Mouse (Mus musculus) hindbrain, embryonic 13.5 days (tissue): Measurements from ENCODE around the gene Txnip. TPM values are rescaled to one million over a fixed set of nuclear protein-coding genes. Genes with fewer than 3 reads are reported as not detected.

Experiments used
- ATAC-seq: fragments of 200-750 bp; cut with Nextera tagmentation; 2 replicates; pipeline ENCODE4 v1.8.0; 2017; ENCODE audit warnings: moderate TSS enrichment; ENCODE audit not compliant: low FRiP score
- H3K27ac ChIP-seq: fragments of 300-500 bp; sonication (generic); 2 replicates; pipeline ENCODE4 v1.5.1; 2015; ENCODE audit warnings: inconsistent platforms, mild to moderate bottlenecking, moderate library complexity
- H3K27me3 ChIP-seq: fragments of 300-500 bp; sonication (generic); 2 replicates; pipeline ENCODE4 v1.6.1; 2015; ENCODE audit warnings: mild to moderate bottlenecking, inconsistent platforms
- H3K36me3 ChIP-seq: fragments of 300-500 bp; sonication (generic); 2 replicates; pipeline ENCODE4 v1.6.1; 2015; ENCODE audit warnings: mild to moderate bottlenecking, inconsistent platforms
- H3K4me1 ChIP-seq: fragments of 300-500 bp; sonication (generic); replicated peaks from 2 replicates; pipeline ENCODE4 v1.6.1; 2015; ENCODE audit warnings: inconsistent platforms
- H3K4me2 ChIP-seq: fragments of 300-500 bp; sonication (generic); 2 replicates; pipeline ENCODE4 v1.6.1; 2015; ENCODE audit warnings: inconsistent platforms, mild to moderate bottlenecking, moderate library complexity
- H3K4me3 ChIP-seq: fragments of 300-500 bp; sonication (generic); 2 replicates; pipeline ENCODE4 v1.5.1; 2015; ENCODE audit warnings: mild to moderate bottlenecking, inconsistent platforms
- H3K9ac ChIP-seq: fragments of 300-500 bp; sonication (generic); 2 replicates; pipeline ENCODE4 v1.6.1; 2015; ENCODE audit warnings: mild to moderate bottlenecking, inconsistent platforms
- H3K9me3 ChIP-seq: fragments of 300-500 bp; sonication (generic); 2 replicates; pipeline ENCODE4 v1.6.1; 2016; ENCODE audit warnings: inconsistent platforms
- WGBS: fragments of 180-500 bp; shearing (Covaris S2); methylation state at CpG from one replicate; pipeline ENCODE4 v1.1.7; 2015; 5-methylcytosine and 5-hydroxymethylcytosine counted together
- polyA plus RNA-seq: library from polyadenylated mRNA; unstranded; fragments of >200 nt; fragmentation: Nextera tagmentation; extraction: Ambion mirVana; gene quantifications from 2 replicates; pipeline ENCODE4 v1.2.1, GENCODE M21; 2015

Txnip gene
- polyA plus RNA-seq, 1 experiment from 2014 or later = 67.6 TPM

GRCm38 (mm10) chr3:96554251-96554650 is 3.5 kb upstream of the Txnip start:
- WGBS = 87% methylated on average over 6 of the region's 6 CpGs
- H3K9ac ChIP-seq = no peak overlapping the region
- H3K4me3 ChIP-seq = no peak overlapping the region
- peaks cover 32% of the 10 kb centered on the region for H3K4me1 ChIP-seq
- H3K9me3 ChIP-seq = no peaks in the 10 kb centered on the region
- H3K27me3 ChIP-seq = no peaks in the 10 kb centered on the region
- no peak for ATAC-seq
- H3K27ac ChIP-seq = no peak overlapping the region; the same call in 1 of the 2 replicates
- H3K4me2 ChIP-seq = no peak overlapping the region
- H3K36me3 ChIP-seq = no peaks in the 10 kb centered on the region

GRCm38 (mm10) chr3:96555041-96555596 is 2.6 kb upstream of the Txnip start:
- Histone ChIP-seq H3K4me2 (no peak overlapping the region), H3K9me3 (no peaks in the 10 kb centered on the region), H3K27me3 (no peaks in the 10 kb centered on the region), H3K4me3 (no peak overlapping the region), H3K27ac (peak overlapping the region; percentile 70), H3K4me1 (peaks cover 41% of the 10 kb centered on the region), H3K9ac (no peak overlapping the region), H3K36me3 (peaks cover 7% of the 10 kb centered on the region)
- no peak for ATAC-seq
- WGBS = 37% methylated on average over 12 of the region's 12 CpGs

GRCm38 (mm10) chr3:96555999-96556614 is 1.6 kb upstream of the Txnip start:
- Histone ChIP-seq H3K27ac (peak overlapping the region; percentile 70), H3K27me3 (no peaks in the 10 kb centered on the region), H3K4me1 (peaks cover 51% of the 10 kb centered on the region), H3K9me3 (no peaks in the 10 kb centered on the region), H3K4me3 (no peak overlapping the region), H3K9ac (no peak overlapping the region), H3K4me2 (peak overlapping the region; percentile 84; the same call in 1 of the 2 replicates), H3K36me3 (peaks cover 17% of the 10 kb centered on the region)
- ATAC-seq = no peak
- WGBS = 89% methylated on average over 15 of the region's 15 CpGs

- Histone ChIP-seq H3K27ac (peak overlapping the region; percentile 84), H3K9ac (peak overlapping the region; percentile 69), H3K4me2 (peak overlapping the region; percentile 84), H3K9me3 (no peaks in the 10 kb centered on the region), H3K4me1 (peaks cover 58% of the 10 kb centered on the region), H3K27me3 (no peaks in the 10 kb centered on the region), H3K36me3 (peaks cover 21% of the 10 kb centered on the region), H3K4me3 (peak overlapping the region; percentile 76)
- ATAC-seq = peak; percentile 7; the same call in 1 of the 2 replicates
- WGBS = 14% methylated on average over 22 of the region's 22 CpGs
Measured at GRCm38 (mm10) chr3:96556651-96557635, 814 bp upstream of the Txnip start.

- Histone ChIP-seq H3K9me3 (no peaks in the 10 kb centered on the region), H3K27ac (peak overlapping the region; percentile 77), H3K9ac (peak overlapping the region; percentile 78), H3K36me3 (peaks cover 21% of the 10 kb centered on the region), H3K27me3 (no peaks in the 10 kb centered on the region), H3K4me2 (peak overlapping the region; percentile 84), H3K4me1 (peaks cover 63% of the 10 kb centered on the region), H3K4me3 (peak overlapping the region; percentile 76)
- 0% methylated on average over 17 of the region's 17 CpGs for WGBS
- peak; percentile 29 for ATAC-seq
Measured at GRCm38 (mm10) chr3:96558159-96558558, 402 bp downstream of the Txnip start.

- WGBS = 35% methylated on average over 10 of the region's 10 CpGs
- Histone ChIP-seq H3K4me1 (peaks cover 63% of the 10 kb centered on the region), H3K9ac (peak overlapping the region; percentile 78), H3K27ac (peak overlapping the region; percentile 32; the same call in 1 of the 2 replicates), H3K27me3 (no peaks in the 10 kb centered on the region), H3K9me3 (no peaks in the 10 kb centered on the region), H3K4me2 (peak overlapping the region; percentile 84), H3K4me3 (peak overlapping the region; percentile 76), H3K36me3 (peaks cover 21% of the 10 kb centered on the region)
- no peak for ATAC-seq
Measured at GRCm38 (mm10) chr3:96558668-96559196, 975 bp downstream of the Txnip start.

GRCm38 (mm10) chr3:96559398-96559910 is 1.7 kb downstream of the Txnip start:
- Histone ChIP-seq H3K4me1 (peaks cover 63% of the 10 kb centered on the region), H3K27me3 (no peaks in the 10 kb centered on the region), H3K27ac (0 out of 2 replicates have a peak overlapping the region, but pooled peaks have one; percentile 23), H3K9ac (peak overlapping the region; percentile 78), H3K9me3 (no peaks in the 10 kb centered on the region), H3K36me3 (peaks cover 21% of the 10 kb centered on the region), H3K4me3 (peak overlapping the region; percentile 76), H3K4me2 (peak overlapping the region; percentile 84)
- WGBS = 84% methylated on average over 12 of the region's 12 CpGs
- ATAC-seq = no peak

- H3K27me3 ChIP-seq = no peaks in the 10 kb centered on the region
- peak overlapping the region; percentile 78 for H3K9ac ChIP-seq
- no peaks in the 10 kb centered on the region for H3K9me3 ChIP-seq
- H3K27ac ChIP-seq = 0 out of 2 replicates have a peak overlapping the region, but pooled peaks have one; percentile 23
- ATAC-seq = no peak
- H3K4me2 ChIP-seq = peak overlapping the region; percentile 84
- peak overlapping the region; percentile 76 for H3K4me3 ChIP-seq
- WGBS = 88% methylated on average over 23 of the region's 23 CpGs
- H3K4me1 ChIP-seq = peaks cover 58% of the 10 kb centered on the region
- H3K36me3 ChIP-seq = peaks cover 21% of the 10 kb centered on the region
Measured at GRCm38 (mm10) chr3:96559911-96560850, 2.4 kb downstream of the Txnip start.

GRCm38 (mm10) chr3:96560881-96561668 is 3.3 kb downstream of the Txnip start:
- no peak for ATAC-seq
- 84% methylated on average over 9 of the region's 9 CpGs for WGBS
- Histone ChIP-seq H3K27me3 (no peaks in the 10 kb centered on the region), H3K4me3 (peak overlapping the region; percentile 76), H3K27ac (peak overlapping the region; percentile 35; the same call in 1 of the 2 replicates), H3K36me3 (peaks cover 21% of the 10 kb centered on the region), H3K9me3 (no peaks in the 10 kb centered on the region), H3K9ac (0 out of 2 replicates have a peak overlapping the region, but pooled peaks have one; percentile 51), H3K4me1 (peaks cover 52% of the 10 kb centered on the region), H3K4me2 (peak overlapping the region; percentile 84)

- H3K9ac ChIP-seq = no peak overlapping the region
- H3K9me3 ChIP-seq = no peaks in the 10 kb centered on the region
- H3K27me3 ChIP-seq = no peaks in the 10 kb centered on the region
- no peak for ATAC-seq
- H3K36me3 ChIP-seq = peaks cover 21% of the 10 kb centered on the region
- no peak overlapping the region for H3K4me2 ChIP-seq
- no peak overlapping the region for H3K4me3 ChIP-seq
- no peak overlapping the region for H3K27ac ChIP-seq
- peaks cover 41% of the 10 kb centered on the region for H3K4me1 ChIP-seq
- 60% methylated on average over 10 of the region's 10 CpGs for WGBS
Measured at GRCm38 (mm10) chr3:96561946-96562681, 4.4 kb downstream of the Txnip start.
